Mouse (Mus musculus) WW6 (cell line): ENCODE data around the gene Arhgef10l.

ENCODE experiments used
- DNase-seq: peaks from one replicate; pipeline ENCODE4 v3.0.0-alpha.2; 2013; ENCODE audit warnings: low read depth, low spot score

The Arhgef10l gene

GRCm38 (mm10) chr4:140694551-140695060 is 28.8 kb upstream of the Arhgef10l start:
- no peak for DNase-seq

DNA sequence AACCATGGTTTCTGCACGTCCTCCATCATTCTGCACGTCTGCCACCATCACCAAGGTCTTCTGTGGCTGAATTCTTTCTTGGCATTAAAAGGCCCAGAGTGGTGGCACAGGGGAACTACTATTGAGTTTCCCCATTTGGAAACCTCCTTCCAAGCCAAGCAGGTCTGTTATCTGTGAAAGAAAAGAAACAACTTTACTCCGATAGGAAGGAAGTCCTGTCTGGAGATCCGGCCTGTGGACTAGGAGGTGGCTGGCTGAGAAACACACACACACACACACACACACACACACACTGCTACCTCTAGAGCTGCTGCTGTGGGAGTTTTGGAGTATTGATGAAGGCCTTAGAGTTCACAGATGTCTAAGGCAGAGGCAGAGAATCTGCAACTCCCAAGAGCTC is 27.7 kb upstream of the Arhgef10l start:
- no peak for DNase-seq

- no peak for DNase-seq
These were observed 25.7 kb upstream of the Arhgef10l start for GRCm38 (mm10) chr4:140691481-140691880.

DNA sequence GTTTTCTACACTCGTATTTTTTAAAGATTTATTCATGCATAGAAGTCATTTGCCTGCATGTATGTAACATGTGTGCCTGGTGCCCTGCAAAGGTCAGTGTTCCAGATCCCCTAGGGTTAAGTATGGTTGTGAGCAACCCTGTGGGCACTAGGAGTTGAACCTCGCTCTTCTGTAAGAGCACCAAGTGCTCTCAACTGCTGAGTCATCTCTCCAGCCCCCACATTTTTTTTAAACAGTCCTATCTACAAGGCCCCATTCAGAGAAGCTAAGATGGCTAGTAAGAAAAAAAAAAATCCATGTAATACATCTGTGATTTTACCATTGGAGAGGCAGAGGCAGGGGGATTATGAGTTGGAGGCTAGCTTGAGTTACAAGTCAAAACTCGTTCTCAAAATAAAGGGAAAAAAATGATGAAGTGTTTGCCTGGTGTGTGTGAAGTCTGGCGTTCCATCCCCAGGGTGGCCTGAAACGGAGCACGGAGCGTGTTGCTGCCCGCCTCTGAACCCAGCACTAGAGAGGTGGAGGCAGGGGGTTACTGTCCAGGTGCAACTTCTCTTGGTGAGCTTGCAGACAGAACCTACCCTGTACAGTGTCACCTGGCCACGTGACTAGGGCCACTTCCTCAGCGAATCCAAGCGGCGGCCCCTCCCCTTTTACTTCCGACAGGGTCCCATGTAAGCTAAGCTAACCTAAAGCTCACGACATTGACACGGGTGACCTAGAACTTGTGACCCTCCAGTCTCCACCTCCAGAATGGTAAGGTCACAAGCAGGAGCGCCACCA is 24.3 kb upstream of the Arhgef10l start:
- no peak for DNase-seq

DNA sequence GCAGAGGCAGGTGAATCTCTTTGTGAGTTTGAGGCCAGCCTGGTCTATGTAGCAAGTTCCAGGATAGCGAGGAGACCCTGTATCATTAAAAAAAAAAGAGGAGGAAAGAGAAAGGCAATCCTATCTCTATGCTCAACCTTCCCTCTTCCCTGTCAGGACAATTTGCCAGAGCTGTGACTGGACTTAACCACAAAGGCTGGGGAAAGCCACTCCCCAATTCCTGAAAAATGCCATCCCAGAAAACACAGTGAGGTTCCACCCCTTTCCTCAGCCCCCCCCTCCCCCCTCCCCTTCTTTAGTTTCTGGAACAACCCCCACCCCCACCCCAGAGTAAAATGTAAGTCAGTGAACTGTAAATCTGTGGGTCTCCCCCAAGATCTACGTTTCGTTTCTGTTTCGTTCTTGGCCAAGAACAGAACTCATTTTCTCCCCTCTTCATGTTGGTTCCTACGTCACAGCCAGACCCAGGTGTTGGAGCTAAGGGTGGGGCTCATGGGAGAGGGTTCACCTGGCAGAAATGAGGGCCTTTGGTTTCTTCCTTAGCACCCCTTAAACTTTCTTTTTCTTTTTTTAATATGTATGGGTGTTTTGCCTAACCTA is 23.1 kb upstream of the Arhgef10l start:
- DNase-seq: no peak

DNA sequence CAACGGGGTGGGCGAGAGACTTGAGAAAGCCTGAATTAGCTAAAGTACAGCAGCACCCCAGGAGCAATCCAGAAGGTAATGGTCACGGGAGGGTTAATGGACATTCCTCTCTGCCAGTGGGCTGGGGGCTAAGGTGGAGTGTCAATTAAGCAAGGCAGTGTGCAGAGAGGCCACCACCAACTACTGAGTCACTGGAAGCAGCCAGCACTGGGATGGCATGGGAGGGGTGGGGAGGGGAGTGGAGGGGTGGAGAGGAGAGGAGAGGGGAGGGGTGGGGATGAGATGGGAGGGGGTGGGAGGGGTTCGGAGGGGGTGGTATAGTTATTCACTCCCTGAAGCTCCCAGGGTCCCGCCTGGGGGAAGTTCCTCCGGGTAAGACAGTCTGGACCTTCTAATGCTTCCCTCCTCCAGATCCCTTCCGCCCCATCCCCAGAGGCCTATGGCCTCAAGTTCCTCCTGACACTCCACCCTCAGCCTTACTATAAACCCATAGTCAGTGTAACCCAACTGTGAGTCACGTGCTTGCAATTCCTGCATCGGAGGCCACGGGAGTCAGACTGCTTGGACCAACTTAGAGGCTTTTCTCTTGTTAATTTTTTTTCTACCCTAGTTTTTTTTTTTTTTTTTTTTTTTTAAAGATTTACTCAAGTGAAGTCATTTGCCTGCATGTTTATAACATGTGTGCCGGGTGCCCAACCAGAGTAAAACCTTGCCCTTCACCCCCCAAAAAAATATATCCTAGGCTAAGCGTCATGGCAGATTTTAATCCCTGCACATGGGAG is 22.4 kb upstream of the Arhgef10l start:
- no peak for DNase-seq

DNA sequence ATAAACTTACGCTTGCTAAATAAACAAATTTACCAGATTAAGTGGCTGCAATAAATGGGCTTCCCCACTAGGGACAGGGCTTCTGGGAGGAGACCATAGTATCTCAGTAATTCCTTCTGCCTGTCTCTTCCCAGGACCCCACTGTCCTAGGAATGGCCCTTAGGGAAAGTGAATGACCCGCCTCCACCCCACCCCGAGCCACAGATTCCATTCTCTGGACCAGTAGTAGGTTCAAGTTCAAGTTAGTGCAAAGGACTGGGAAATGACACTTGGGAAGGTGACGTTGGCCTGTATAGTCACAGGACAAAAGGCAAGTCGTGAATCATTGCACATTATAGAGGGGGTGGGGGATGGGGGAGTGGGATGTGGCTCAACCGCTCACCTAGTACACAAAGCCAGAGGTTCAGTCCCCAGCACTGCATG is 19.1 kb upstream of the Arhgef10l start:
- no peak for DNase-seq

- DNase-seq: no peak
These were observed 18.5 kb upstream of the Arhgef10l start for GRCm38 (mm10) chr4:140684141-140684871.

GRCm38 (mm10) chr4:140683608-140684007 is 17.8 kb upstream of the Arhgef10l start:
- no peak for DNase-seq

- DNase-seq: no peak
These were observed 15.1 kb upstream of the Arhgef10l start for GRCm38 (mm10) chr4:140680731-140681397.

DNA sequence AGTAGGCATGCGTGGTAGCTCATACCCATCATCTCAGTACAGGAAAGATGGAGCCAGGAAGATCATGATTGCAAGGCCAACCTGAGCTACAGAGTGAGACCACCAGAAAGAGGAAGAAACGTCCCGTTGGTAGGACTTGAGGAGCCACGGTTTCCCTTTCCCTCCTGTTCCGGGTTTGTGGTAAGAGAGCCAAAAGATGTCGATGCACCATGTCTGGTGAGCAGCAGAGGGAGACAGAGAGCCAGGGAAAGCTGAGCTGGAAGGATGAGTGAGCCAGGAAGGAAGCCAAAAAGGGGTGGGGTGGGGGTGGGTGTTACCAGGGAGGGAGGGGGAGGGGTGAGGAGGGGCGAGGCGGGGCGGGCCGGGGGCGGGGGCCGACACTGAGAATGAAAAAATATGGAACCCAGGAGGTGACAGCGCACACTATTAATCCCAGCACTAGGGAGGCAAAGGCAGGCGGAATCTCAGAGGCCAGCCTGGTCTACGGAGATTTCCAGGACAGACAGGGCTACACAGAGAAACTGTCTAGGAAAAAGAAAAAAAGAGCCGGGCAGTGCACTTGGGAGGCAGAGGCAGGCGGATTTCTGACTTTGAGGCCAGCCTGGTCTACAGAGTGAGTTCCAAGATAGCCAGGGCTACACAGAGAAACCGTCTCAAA is 14.0 kb upstream of the Arhgef10l start:
- DNase-seq: no peak

DNA sequence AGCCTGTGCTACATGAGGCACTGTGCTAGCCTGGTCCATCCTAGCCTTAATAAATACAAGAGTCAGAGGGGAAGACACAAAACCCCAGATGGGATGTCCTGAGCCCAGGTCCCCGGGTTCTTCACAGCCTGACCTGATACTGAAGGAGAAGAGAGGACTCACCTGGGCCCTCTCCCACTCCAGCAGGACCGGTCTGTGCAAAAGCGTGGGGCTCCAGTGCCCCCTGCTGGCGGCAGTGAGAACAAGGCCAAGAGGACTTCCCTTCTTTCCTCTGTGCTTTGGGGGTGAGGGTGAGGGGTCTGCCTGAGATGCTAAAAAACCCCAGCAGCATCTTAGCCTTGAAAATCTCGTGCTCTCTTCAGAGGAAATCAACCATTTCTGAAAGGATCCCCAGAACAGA is 13.2 kb upstream of the Arhgef10l start:
- DNase-seq: no peak

DNA sequence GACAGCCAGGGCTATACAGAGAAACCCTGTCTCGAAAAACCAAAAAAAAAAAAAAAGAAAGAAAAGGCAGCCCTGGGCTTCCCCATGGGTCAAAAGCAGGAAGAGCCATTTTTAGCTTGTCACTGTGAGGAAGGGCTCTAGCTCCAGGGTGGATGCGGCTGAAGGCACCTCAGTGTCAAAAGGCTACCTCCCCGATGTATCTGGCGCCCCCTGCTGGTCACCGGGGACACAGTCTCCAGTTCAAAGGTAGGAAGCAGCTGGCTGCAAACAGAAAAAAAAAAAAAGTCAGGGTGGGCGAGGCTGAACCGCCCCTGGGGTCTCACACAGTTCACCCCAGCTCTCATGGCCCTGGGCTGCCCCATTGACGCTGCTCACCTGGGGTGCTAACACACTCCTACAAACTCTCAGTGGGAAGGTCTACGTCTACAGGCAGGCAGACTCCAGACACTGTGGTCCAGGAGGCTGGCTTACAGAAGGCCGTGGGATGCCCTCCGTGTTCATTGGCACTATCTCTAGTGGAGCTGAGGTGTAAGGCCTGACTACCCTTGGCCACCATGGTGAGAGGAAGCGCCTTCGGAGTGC is 8.6 kb upstream of the Arhgef10l start:
- DNase-seq: peak; percentile 71

DNA sequence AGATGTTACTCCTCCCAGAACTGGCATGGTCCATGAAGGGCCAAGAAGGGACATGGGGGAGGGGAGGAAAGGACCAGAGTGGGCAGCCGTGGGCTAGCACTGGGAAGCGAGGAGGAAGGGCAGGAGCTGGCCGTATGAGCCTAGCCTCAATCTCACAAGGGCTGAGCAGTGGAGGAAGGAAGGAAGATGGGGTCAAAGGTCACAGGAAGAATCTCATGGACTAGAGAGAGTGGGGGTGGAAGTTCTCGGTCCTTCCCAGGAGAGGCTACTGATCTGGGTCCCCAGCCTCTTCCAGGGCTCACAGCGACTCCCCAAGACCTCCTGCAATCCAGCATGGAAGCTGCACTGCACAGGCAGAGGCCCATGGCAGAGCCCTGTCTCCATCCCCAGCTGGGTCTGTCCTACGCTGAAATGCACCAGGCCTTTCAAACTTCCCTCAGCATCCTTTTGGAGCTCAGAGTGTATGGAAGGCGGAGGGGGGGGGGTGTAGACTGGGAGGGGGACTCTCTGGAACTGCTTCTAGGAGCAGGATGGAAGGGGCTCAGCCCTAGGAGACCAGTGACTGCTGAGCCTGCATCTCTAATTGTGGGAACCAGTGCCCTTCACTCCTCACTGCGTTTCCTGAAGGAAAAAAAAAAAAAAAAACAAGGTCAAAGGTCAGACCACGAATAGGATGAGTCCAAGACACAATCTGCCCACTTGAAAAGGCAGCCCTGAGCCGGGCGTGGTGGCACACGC is 7.9 kb upstream of the Arhgef10l start:
- no peak for DNase-seq

- no peak for DNase-seq
These were observed 2.0 kb upstream of the Arhgef10l start for GRCm38 (mm10) chr4:140667802-140668201.

DNA sequence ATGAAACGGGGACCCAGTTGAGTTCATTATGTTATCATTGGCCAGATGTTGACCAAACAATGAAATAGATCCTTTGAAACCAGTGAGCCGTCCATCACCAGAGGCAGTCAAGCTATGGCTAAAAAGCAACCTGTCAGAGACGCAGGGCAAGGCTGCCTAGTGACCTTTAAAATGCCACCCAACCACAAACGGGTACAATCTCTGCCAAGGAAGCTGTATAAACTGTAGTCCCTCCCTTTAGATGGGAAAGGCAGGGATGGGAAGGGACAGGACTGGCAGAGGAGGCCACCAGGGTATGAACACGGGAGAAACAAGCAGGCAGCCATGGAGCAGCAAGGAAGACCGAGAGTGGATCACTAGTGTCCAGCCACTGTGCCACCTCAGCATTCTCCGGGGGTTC is 759 bp downstream of the Arhgef10l start:
- no peak for DNase-seq

GRCm38 (mm10) chr4:140662882-140663585 is 2.8 kb downstream of the Arhgef10l start:
- no peak for DNase-seq

GRCm38 (mm10) chr4:140662453-140662852 is 3.4 kb downstream of the Arhgef10l start:
- DNase-seq: no peak
